Mouse (Mus musculus): ENCODE data around the gene Xylt1. TPM values are rescaled to one million over a fixed set of nuclear protein-coding genes. Genes with fewer than 3 reads are reported as not detected.

Gene Xylt1
- polyA plus RNA-seq, 1 experiment from 2014 or later, result 2.6 TPM

GRCm38 (mm10) chr7:117507351-117507750, 126.6 kb downstream of the Xylt1 start:
- Histone ChIP-seq H3K4me3 (replicated peaks; ENCODE audit: low read length) (no peak overlapping the region), H3K4me2 (ENCODE audit: low read length) (no peak overlapping the region)
- WGBS, result 92% methylated on average over 10 of the region's 10 CpGs

GRCm38 (mm10) chr7:117508090-117508489, 127.3 kb downstream of the Xylt1 start:
- H3K4me1 ChIP-seq (replicated peaks; ENCODE audit: control insufficient read depth, insufficient read depth, low read length), result no peaks in the 10 kb centered on the region; the same call in 1 of the 2 replicates
- WGBS, result 76% methylated on average over 8 of the region's 8 CpGs
- H3K4me3 ChIP-seq (replicated peaks; ENCODE audit: low read length), result no peak overlapping the region
- no peak overlapping the region for H3K9ac ChIP-seq (replicated peaks; ENCODE audit: low read depth, low read length)
- ATAC-seq, result no peak
- no peaks in the 10 kb centered on the region for H3K9me3 ChIP-seq (ENCODE audit: control insufficient read depth, low read length)
- no peak overlapping the region for H3K27ac ChIP-seq (ENCODE audit: low read length)
- H3K27me3 ChIP-seq (replicated peaks; ENCODE audit: control insufficient read depth, insufficient read depth, low read length), result no peaks in the 10 kb centered on the region
- H3K36me3 ChIP-seq (ENCODE audit: control insufficient read depth, insufficient read depth), result no peaks in the 10 kb centered on the region
- H3K4me2 ChIP-seq (ENCODE audit: low read length), result no peak overlapping the region

More at GRCm38 (mm10) chr7:117507351-117507750, 126.6 kb downstream of the Xylt1 start:
- no peak for ATAC-seq
- H3K4me1 ChIP-seq (replicated peaks; ENCODE audit: control insufficient read depth, insufficient read depth, low read length), result no peaks in the 10 kb centered on the region; the same call in 1 of the 2 replicates
- no peaks in the 10 kb centered on the region for H3K27me3 ChIP-seq (replicated peaks; ENCODE audit: control insufficient read depth, insufficient read depth, low read length)
- H3K9ac ChIP-seq (replicated peaks; ENCODE audit: low read depth, low read length), result no peak overlapping the region
- no peaks in the 10 kb centered on the region for H3K36me3 ChIP-seq (ENCODE audit: control insufficient read depth, insufficient read depth)
- no peaks in the 10 kb centered on the region for H3K9me3 ChIP-seq (ENCODE audit: control insufficient read depth, low read length)
- no peak overlapping the region for H3K27ac ChIP-seq (ENCODE audit: low read length)

GRCm38 (mm10) chr7:117510113-117510512, 129.3 kb downstream of the Xylt1 start:
- Histone ChIP-seq H3K27ac (ENCODE audit: low read length) (no peak overlapping the region), H3K27me3 (replicated peaks; ENCODE audit: control insufficient read depth, insufficient read depth, low read length) (no peaks in the 10 kb centered on the region), H3K4me3 (replicated peaks; ENCODE audit: low read length) (no peak overlapping the region), H3K9ac (replicated peaks; ENCODE audit: low read depth, low read length) (no peak overlapping the region), H3K4me1 (replicated peaks; ENCODE audit: control insufficient read depth, insufficient read depth, low read length) (no peaks in the 10 kb centered on the region; the same call in 1 of the 2 replicates), H3K36me3 (ENCODE audit: control insufficient read depth, insufficient read depth) (no peaks in the 10 kb centered on the region), H3K4me2 (ENCODE audit: low read length) (no peak overlapping the region), H3K9me3 (ENCODE audit: control insufficient read depth, low read length) (no peaks in the 10 kb centered on the region)
- ATAC-seq, result peak; percentile 38; the same call in 1 of the 2 replicates
- 55% methylated on average over 2 of the region's 2 CpGs for WGBS

GRCm38 (mm10) chr7:117512301-117512700, 131.5 kb downstream of the Xylt1 start:
- no peak overlapping the region for H3K27ac ChIP-seq (ENCODE audit: low read length)
- ATAC-seq, result no peak
- H3K36me3 ChIP-seq (ENCODE audit: control insufficient read depth, insufficient read depth), result no peaks in the 10 kb centered on the region
- H3K9ac ChIP-seq (replicated peaks; ENCODE audit: low read depth, low read length), result no peak overlapping the region
- H3K4me2 ChIP-seq (ENCODE audit: low read length), result no peak overlapping the region
- H3K27me3 ChIP-seq (replicated peaks; ENCODE audit: control insufficient read depth, insufficient read depth, low read length), result no peaks in the 10 kb centered on the region
- WGBS, result 86% methylated on average over 2 of the region's 2 CpGs
- no peaks in the 10 kb centered on the region for H3K9me3 ChIP-seq (ENCODE audit: control insufficient read depth, low read length)
- H3K4me3 ChIP-seq (replicated peaks; ENCODE audit: low read length), result no peak overlapping the region
- no peaks in the 10 kb centered on the region; the same call in 1 of the 2 replicates for H3K4me1 ChIP-seq (replicated peaks; ENCODE audit: control insufficient read depth, insufficient read depth, low read length)

GRCm38 (mm10) chr7:117515794-117516193, 135.0 kb downstream of the Xylt1 start:
- H3K9me3 ChIP-seq (ENCODE audit: control insufficient read depth, low read length), result no peaks in the 10 kb centered on the region
- H3K27ac ChIP-seq (ENCODE audit: low read length), result no peak overlapping the region
- no peaks in the 10 kb centered on the region for H3K27me3 ChIP-seq (replicated peaks; ENCODE audit: control insufficient read depth, insufficient read depth, low read length)
- no peak overlapping the region for H3K4me2 ChIP-seq (ENCODE audit: low read length)
- no peaks in the 10 kb centered on the region for H3K4me1 ChIP-seq (replicated peaks; ENCODE audit: control insufficient read depth, insufficient read depth, low read length)
- H3K4me3 ChIP-seq (replicated peaks; ENCODE audit: low read length), result no peak overlapping the region
- 36% methylated on average over 1 of the region's 1 CpGs for WGBS
- ATAC-seq, result no peak
- no peaks in the 10 kb centered on the region for H3K36me3 ChIP-seq (ENCODE audit: control insufficient read depth, insufficient read depth)
- no peak overlapping the region for H3K9ac ChIP-seq (replicated peaks; ENCODE audit: low read depth, low read length)

- Histone ChIP-seq H3K4me3 (replicated peaks; ENCODE audit: low read length) (no peak overlapping the region), H3K27ac (ENCODE audit: low read length) (no peak overlapping the region), H3K4me2 (ENCODE audit: low read length) (no peak overlapping the region), H3K36me3 (ENCODE audit: control insufficient read depth, insufficient read depth) (no peaks in the 10 kb centered on the region), H3K9ac (replicated peaks; ENCODE audit: low read depth, low read length) (no peak overlapping the region), H3K4me1 (replicated peaks; ENCODE audit: control insufficient read depth, insufficient read depth, low read length) (no peaks in the 10 kb centered on the region), H3K27me3 (replicated peaks; ENCODE audit: control insufficient read depth, insufficient read depth, low read length) (no peaks in the 10 kb centered on the region), H3K9me3 (ENCODE audit: control insufficient read depth, low read length) (no peaks in the 10 kb centered on the region)
- WGBS, result 62% methylated on average over 4 of the region's 4 CpGs
- ATAC-seq, result no peak
These were observed 136.1 kb downstream of the Xylt1 start for GRCm38 (mm10) chr7:117516896-117517295.

GRCm38 (mm10) chr7:117521369-117521768, 140.6 kb downstream of the Xylt1 start:
- ATAC-seq, result no peak
- peaks cover 9% of the 10 kb centered on the region for H3K4me1 ChIP-seq (replicated peaks; ENCODE audit: control insufficient read depth, insufficient read depth, low read length)
- no peak overlapping the region for H3K9ac ChIP-seq (replicated peaks; ENCODE audit: low read depth, low read length)
- H3K27me3 ChIP-seq (replicated peaks; ENCODE audit: control insufficient read depth, insufficient read depth, low read length), result no peaks in the 10 kb centered on the region
- no peaks in the 10 kb centered on the region for H3K9me3 ChIP-seq (ENCODE audit: control insufficient read depth, low read length)
- H3K36me3 ChIP-seq (ENCODE audit: control insufficient read depth, insufficient read depth), result no peaks in the 10 kb centered on the region
- H3K27ac ChIP-seq (ENCODE audit: low read length), result no peak overlapping the region
- no peak overlapping the region for H3K4me2 ChIP-seq (ENCODE audit: low read length)
- H3K4me3 ChIP-seq (replicated peaks; ENCODE audit: low read length), result no peak overlapping the region

- Histone ChIP-seq H3K4me2 (ENCODE audit: low read length) (no peak overlapping the region), H3K4me3 (replicated peaks; ENCODE audit: low read length) (no peak overlapping the region), H3K27me3 (replicated peaks; ENCODE audit: control insufficient read depth, insufficient read depth, low read length) (no peaks in the 10 kb centered on the region), H3K9ac (replicated peaks; ENCODE audit: low read depth, low read length) (no peak overlapping the region), H3K4me1 (replicated peaks; ENCODE audit: control insufficient read depth, insufficient read depth, low read length) (peaks cover 9% of the 10 kb centered on the region), H3K36me3 (ENCODE audit: control insufficient read depth, insufficient read depth) (no peaks in the 10 kb centered on the region), H3K27ac (ENCODE audit: low read length) (no peak overlapping the region), H3K9me3 (ENCODE audit: control insufficient read depth, low read length) (no peaks in the 10 kb centered on the region)
- 43% methylated on average over 4 of the region's 4 CpGs for WGBS
- no peak for ATAC-seq
These were observed 141.4 kb downstream of the Xylt1 start for GRCm38 (mm10) chr7:117522092-117522635.

- Histone ChIP-seq H3K27ac (ENCODE audit: low read length) (no peak overlapping the region), H3K9me3 (ENCODE audit: control insufficient read depth, low read length) (no peaks in the 10 kb centered on the region), H3K4me2 (ENCODE audit: low read length) (no peak overlapping the region), H3K9ac (replicated peaks; ENCODE audit: low read depth, low read length) (no peak overlapping the region), H3K36me3 (ENCODE audit: control insufficient read depth, insufficient read depth) (no peaks in the 10 kb centered on the region), H3K4me1 (replicated peaks; ENCODE audit: control insufficient read depth, insufficient read depth, low read length) (peaks cover 9% of the 10 kb centered on the region), H3K4me3 (replicated peaks; ENCODE audit: low read length) (no peak overlapping the region), H3K27me3 (replicated peaks; ENCODE audit: control insufficient read depth, insufficient read depth, low read length) (no peaks in the 10 kb centered on the region)
- peak; percentile 50; the same call in 1 of the 2 replicates for ATAC-seq
- 46% methylated on average over 7 of the region's 7 CpGs for WGBS
These were observed 143.8 kb downstream of the Xylt1 start for GRCm38 (mm10) chr7:117524430-117525214.
